Mouse (Mus musculus) embryonic fibroblast, embryonic 13.5 days (primary cell): ENCODE data around the gene Lbx2.

Experiments used
- CTCF ChIP-seq: IDR thresholded peaks from 2 replicates; pipeline ENCODE4 v1.5.1; 2011; ENCODE audit warnings: mild to moderate bottlenecking, control low read depth, low read length, moderate library complexity, borderline replicate concordance; ENCODE audit not compliant: insufficient read depth
- POLR2A ChIP-seq: IDR thresholded peaks from 2 replicates; pipeline ENCODE4 v1.6.1; 2011; ENCODE audit warnings: low read depth, mild to moderate bottlenecking, control low read depth, low read length, moderate library complexity

- TF ChIP-seq CTCF (no peak), POLR2A (peak; percentile 27; the same call in 1 of the 2 replicates)
These were observed 49.5 kb downstream of the Lbx2 start for GRCm38 (mm10) chr6:83135571-83136161.
